ENCODE assay signal across 9 mouse cellular contexts in genomic region chr8:94172809-94173732, GRCm38 (mm10). TPM values are rescaled to one million over a fixed set of nuclear protein-coding genes. Genes with fewer than 3 reads are reported as not detected.
DNase-seq lines count a peak whose midpoint lies in the region; ATAC-seq and TF ChIP-seq lines count a peak whose summit lies in the region.
"Had no signal": no experiment of that assay in that cellular context is flagged by ENCODE, and none has a peak within 500 bp of the region (broad histone marks: within the 10 kb centered on the region; RNA-seq: fewer than 3 reads in every experiment).

No protein-coding gene starts in this region.

- H3K27me3 ChIP-seq in embryonic facial prominence, embryonic 11.5 days (ENCODE audit: control insufficient read depth, insufficient read depth, low read length), result peaks cover 37% of the 10 kb centered on the region
- peaks cover 36% of the 10 kb centered on the region for H3K27me3 ChIP-seq in intestine, embryonic 15.5 days (replicated peaks)
- H3K27me3 ChIP-seq in midbrain, embryonic 12.5 days, result peaks cover 96% of the 10 kb centered on the region
- H3K27me3 ChIP-seq: Patski had no signal

- peak overlapping the region; percentile 37; the same call in 1 of the 2 replicates for H3K9ac ChIP-seq in embryonic facial prominence, embryonic 11.5 days (replicated peaks; ENCODE audit: low read length)
- peak overlapping the region; percentile 56 for H3K9ac ChIP-seq in intestine, embryonic 15.5 days
- peak overlapping the region; percentile 47 for H3K9ac ChIP-seq in midbrain, embryonic 12.5 days (replicated peaks)

- peaks cover 6% of the 10 kb centered on the region for H3K4me1 ChIP-seq in embryonic facial prominence, embryonic 11.5 days (ENCODE audit: control insufficient read depth, insufficient read depth, low read length)
- peaks cover 16% of the 10 kb centered on the region for H3K4me1 ChIP-seq in intestine, embryonic 15.5 days (replicated peaks)
- peaks cover 21% of the 10 kb centered on the region for H3K4me1 ChIP-seq in midbrain, embryonic 12.5 days

- TF ChIP-seq CTCF in gastrocnemius, adult 2 months (IDR thresholded peaks at IDR 0.05), result no peak

- DNase-seq in gastrocnemius, adult 2 months, result peak; percentile 39
- DNase-seq in gastrocnemius, adult 8-10 months (ENCODE audit: low spot score in 2 of 2), result no peak
- peak; percentile 69 for DNase-seq in A20 (ENCODE audit: low read depth, low spot score)
- DNase-seq in embryonic facial prominence, embryonic 11.5 days (ENCODE audit: low spot score), result no peak
- DNase-seq in ovary, postnatal 14 days (ENCODE audit: low spot score), result no peak
- no peak for DNase-seq in B cell, adult 2 months

- intact Hi-C loops in gastrocnemius, adult 2 months (cut with DNase I), result no loop called here

- H3K4me3 ChIP-seq in gastrocnemius, adult 2 months, result peak overlapping the region; percentile 81
- peak overlapping the region; percentile 42 for H3K4me3 ChIP-seq in embryonic facial prominence, embryonic 11.5 days (ENCODE audit: low read depth, low read length)
- H3K4me3 ChIP-seq in intestine, embryonic 15.5 days (replicated peaks), result peak overlapping the region; percentile 45
- H3K4me3 ChIP-seq in midbrain, embryonic 12.5 days, result peak overlapping the region; percentile 49

- peak overlapping the region; percentile 82 for H3K4me2 ChIP-seq in embryonic facial prominence, embryonic 11.5 days (ENCODE audit: low read depth, low read length)
- peak overlapping the region; percentile 91 for H3K4me2 ChIP-seq in intestine, embryonic 15.5 days (replicated peaks)
- peak overlapping the region; percentile 90 for H3K4me2 ChIP-seq in midbrain, embryonic 12.5 days (replicated peaks)

- 1% methylated on average over 39 of the region's 39 CpGs for WGBS in embryonic facial prominence, embryonic 11.5 days
- 1% methylated on average over 39 of the region's 39 CpGs for WGBS in intestine, embryonic 15.5 days
- 1% methylated on average over 39 of the region's 39 CpGs for WGBS in midbrain, embryonic 12.5 days

- peak overlapping the region; percentile 83 for H3K27ac ChIP-seq in gastrocnemius, adult 2 months
- H3K27ac ChIP-seq in embryonic facial prominence, embryonic 11.5 days (replicated peaks; ENCODE audit: low read depth, low read length), result no peak overlapping the region
- peak overlapping the region; percentile 83 for H3K27ac ChIP-seq in intestine, embryonic 15.5 days
- no peak overlapping the region for H3K27ac ChIP-seq in midbrain, embryonic 12.5 days (replicated peaks)

- H3K36me3 ChIP-seq in embryonic facial prominence, embryonic 11.5 days (replicated peaks; ENCODE audit: control insufficient read depth, insufficient read depth, low read depth, low read length), result no peaks in the 10 kb centered on the region
- no peaks in the 10 kb centered on the region for H3K36me3 ChIP-seq in intestine, embryonic 15.5 days
- no peaks in the 10 kb centered on the region for H3K36me3 ChIP-seq in midbrain, embryonic 12.5 days

- H3K9me3 ChIP-seq in embryonic facial prominence, embryonic 11.5 days (replicated peaks; ENCODE audit: control insufficient read depth, low read length), result no peaks in the 10 kb centered on the region
- no peaks in the 10 kb centered on the region for H3K9me3 ChIP-seq in intestine, embryonic 15.5 days
- H3K9me3 ChIP-seq in midbrain, embryonic 12.5 days, result no peaks in the 10 kb centered on the region

- no peak for ATAC-seq in embryonic facial prominence, embryonic 11.5 days (replicated peaks; ENCODE audit: insufficient number of reproducible peaks, low FRiP score, low TSS enrichment, low read depth)
- ATAC-seq in intestine, embryonic 15.5 days, result peak; percentile 21
- ATAC-seq in midbrain, embryonic 12.5 days (ENCODE audit: low FRiP score, low read depth), result peak; percentile 44; the same call in 1 of the 2 replicates
- ATAC-seq: Patski had no signal

RNA-seq across cellular contexts. Expression of gene Mt2, which starts 0.6 kb away (rescaled TPM):
- total RNA-seq in gastrocnemius, adult 2 months (2021), result 100 to 1,000 TPM; 103 to 148 TPM
- total RNA-seq in gastrocnemius, adult 8-10 months (2022), result 10 to 100 TPM; 12.9 to 75.1 (median 15.1) TPM
- polyA plus RNA-seq in embryonic facial prominence, embryonic 11.5 days (2014; fragmentation: Nextera tagmentation; extraction: Ambion mirVana), result 32.1 and 33.5 TPM in 2 replicates
- 522 and 534 TPM in 2 replicates for polyA plus RNA-seq in intestine, embryonic 15.5 days (2015; fragmentation: Nextera tagmentation; extraction: Ambion mirVana)
- polyA plus RNA-seq in midbrain, embryonic 12.5 days (2016; fragmentation: Nextera tagmentation; extraction: Ambion mirVana), result 12.9 and 13.1 TPM in 2 replicates

RNA-seq across cellular contexts. Expression of gene Mt1, which starts 5.8 kb away (rescaled TPM):
- 100 to 1,000 TPM; 120 to 127 TPM for total RNA-seq in gastrocnemius, adult 2 months (2021)
- total RNA-seq in gastrocnemius, adult 8-10 months (2022), result 10 to 100 TPM; 11.7 to 74.5 (median 17.7) TPM
- polyA plus RNA-seq in embryonic facial prominence, embryonic 11.5 days (2014; fragmentation: Nextera tagmentation; extraction: Ambion mirVana), result 99.7 and 108 TPM in 2 replicates
- 2,231 and 2,526 TPM in 2 replicates for polyA plus RNA-seq in intestine, embryonic 15.5 days (2015; fragmentation: Nextera tagmentation; extraction: Ambion mirVana)
- 31.1 and 38.8 TPM in 2 replicates for polyA plus RNA-seq in midbrain, embryonic 12.5 days (2016; fragmentation: Nextera tagmentation; extraction: Ambion mirVana)

RNA-seq across cellular contexts. Expression of gene Mt3, which starts 20.7 kb away (rescaled TPM):
- total RNA-seq in gastrocnemius, adult 2 months (2021), result 1 to 10 TPM; 1.6 to 2.7 TPM
- 1 to 10 TPM in 3 of 4 experiments, not detected in 1; 2.0 to 2.4 (median 2.2) TPM for total RNA-seq in gastrocnemius, adult 8-10 months (2022)
- 5.9 and 7.0 TPM in 2 replicates for polyA plus RNA-seq in embryonic facial prominence, embryonic 11.5 days (2014; fragmentation: Nextera tagmentation; extraction: Ambion mirVana)
- 4.4 and 5.6 TPM in 2 replicates for polyA plus RNA-seq in intestine, embryonic 15.5 days (2015; fragmentation: Nextera tagmentation; extraction: Ambion mirVana)
- 16.9 and 23.8 TPM in 2 replicates for polyA plus RNA-seq in midbrain, embryonic 12.5 days (2016; fragmentation: Nextera tagmentation; extraction: Ambion mirVana)
- polyA plus RNA-seq: Patski had no signal

RNA-seq across cellular contexts. Expression of gene Mt4, which starts 36.1 kb away (rescaled TPM):
- total RNA-seq in gastrocnemius, adult 2 months (2021), result not detected
- total RNA-seq in gastrocnemius, adult 8-10 months (2022), result not detected
- not detected in 2 replicates for polyA plus RNA-seq in embryonic facial prominence, embryonic 11.5 days (2014; fragmentation: Nextera tagmentation; extraction: Ambion mirVana)
- polyA plus RNA-seq in intestine, embryonic 15.5 days (2015; fragmentation: Nextera tagmentation; extraction: Ambion mirVana), result 4.1 and 4.2 TPM in 2 replicates
- not detected in 2 replicates for polyA plus RNA-seq in midbrain, embryonic 12.5 days (2016; fragmentation: Nextera tagmentation; extraction: Ambion mirVana)
- polyA plus RNA-seq: Patski had no signal

RNA-seq across cellular contexts. Expression of gene Nup93, which starts 41.3 kb away (rescaled TPM):
- 10 to 100 TPM in 1 of 2 experiments, 1 to 10 TPM in 1; 8.6 to 12.4 TPM for total RNA-seq in gastrocnemius, adult 2 months (2021)
- total RNA-seq in gastrocnemius, adult 8-10 months (2022), result 10 to 100 TPM in 3 of 4 experiments, 1 to 10 TPM in 1; 9.7 to 14.2 (median 12.1) TPM
- 132 and 138 TPM in 2 replicates for polyA plus RNA-seq in embryonic facial prominence, embryonic 11.5 days (2014; fragmentation: Nextera tagmentation; extraction: Ambion mirVana)
- polyA plus RNA-seq in intestine, embryonic 15.5 days (2015; fragmentation: Nextera tagmentation; extraction: Ambion mirVana), result 70.2 and 74.9 TPM in 2 replicates
- 96.7 and 98.4 TPM in 2 replicates for polyA plus RNA-seq in midbrain, embryonic 12.5 days (2016; fragmentation: Nextera tagmentation; extraction: Ambion mirVana)

Comparison
In these comparisons a context has a peak if more than half of its experiments do, and no peak if none do; other contexts are left out.
1. DNase-seq: peak in gastrocnemius, adult 2 months (single experiment) and A20 (single experiment); none in gastrocnemius, adult 8-10 months (0 of 2), embryonic facial prominence, embryonic 11.5 days (single experiment), ovary, postnatal 14 days (single experiment) and B cell, adult 2 months (0 of 2).
2. H3K27ac ChIP-seq: peak in gastrocnemius, adult 2 months (single experiment) and intestine, embryonic 15.5 days (single experiment); none in embryonic facial prominence, embryonic 11.5 days (single experiment) and midbrain, embryonic 12.5 days (single experiment).
3. RNA of gene Mt2, which starts 0.6 kb away (polyA plus RNA-seq): 522 to 534 TPM in intestine, embryonic 15.5 days; 32.1 to 33.5 TPM in embryonic facial prominence, embryonic 11.5 days and 12.9 to 13.1 TPM in midbrain, embryonic 12.5 days; every median in the first group is over 10 times any median in the second.
4. RNA of gene Mt1, which starts 5.8 kb away (polyA plus RNA-seq): 2,231 to 2,526 TPM in intestine, embryonic 15.5 days; 99.7 to 108 TPM in embryonic facial prominence, embryonic 11.5 days and 31.1 to 38.8 TPM in midbrain, embryonic 12.5 days; every median in the first group is over 10 times any median in the second.
5. Peak in every context shown above with its lines, with median percentiles within 50 percentile points of each other: H3K4me3 ChIP-seq, H3K4me2 ChIP-seq and H3K9ac ChIP-seq.